Mouse (Mus musculus) liver, embryonic 14.5 days (tissue): ENCODE results near the gene Chst14. TPM values are rescaled to one million over a fixed set of nuclear protein-coding genes. Genes with fewer than 3 reads are reported as not detected.

Experiments used
- ATAC-seq: fragments of 200-750 bp; cut with Nextera tagmentation; 2 replicates; pipeline ENCODE4 v1.8.0; 2017; ENCODE audit warnings: moderate number of reproducible peaks, mild to moderate bottlenecking, moderate library complexity; ENCODE audit not compliant: insufficient read depth
- DNase-seq, 3 experiments: peaks; one replicate each; pipeline ENCODE4 v3.0.0-alpha.2; 2012 to 2013; ENCODE audit warnings: low read depth in 3 of 3, low spot score in 3 of 3
- H3K27ac ChIP-seq: fragments of 300-500 bp; sonication (generic); 2 replicates; pipeline ENCODE4 v1.5.1; 2014; ENCODE audit warnings: moderate library complexity, mild to moderate bottlenecking, control low read depth, inconsistent platforms
- H3K27me3 ChIP-seq: fragments of 300-500 bp; sonication (generic); 2 replicates; pipeline ENCODE4 v1.6.1; 2014; ENCODE audit warnings: mild to moderate bottlenecking, low read length, moderate library complexity; ENCODE audit not compliant: control insufficient read depth, insufficient read depth
- H3K36me3 ChIP-seq: fragments of 300-500 bp; sonication (generic); replicated peaks from 2 replicates; pipeline ENCODE4 v1.6.1; 2014; ENCODE audit warnings: low read depth; ENCODE audit not compliant: control insufficient read depth, insufficient read depth
- H3K4me1 ChIP-seq, 2 experiments: fragments of 200-500 bp in 1 of 2; fragments of 300-500 bp in 1 of 2; sonication (generic) in 1 of 2; replicated peaks; 2 replicates each; pipeline ENCODE4 v1.6.1; 2012 to 2014; ENCODE audit warnings: antibody characterized with exemption in 1 of 2, inconsistent platforms in 1 of 2, low read length in 1 of 2; ENCODE audit not compliant: control insufficient read depth in 2 of 2, insufficient read depth in 2 of 2
- H3K4me2 ChIP-seq: fragments of 300-500 bp; sonication (generic); 2 replicates; pipeline ENCODE4 v1.6.1; 2014; ENCODE audit warnings: low read depth, mild to moderate bottlenecking, control low read depth, moderate library complexity
- H3K4me3 ChIP-seq, 2 experiments: fragments of 200-500 bp in 1 of 2; fragments of 300-500 bp in 1 of 2; sonication (generic) in 1 of 2; 2 replicates each; pipeline ENCODE4 v1.5.1; 2012 to 2014; ENCODE audit warnings: low read depth in 2 of 2, low read length in 2 of 2, mild to moderate bottlenecking in 2 of 2, control low read depth in 1 of 2, inconsistent platforms in 1 of 2, moderate library complexity in 1 of 2; ENCODE audit not compliant: insufficient read depth in 1 of 2
- H3K9ac ChIP-seq: fragments of 300-500 bp; sonication (generic); replicated peaks from 2 replicates; pipeline ENCODE4 v1.6.1; 2014; ENCODE audit warnings: mild to moderate bottlenecking, control low read depth, moderate library complexity
- H3K9me3 ChIP-seq: fragments of 300-500 bp; sonication (generic); 2 replicates; pipeline ENCODE4 v1.6.1; 2016; ENCODE audit warnings: low read length, mixed read lengths; ENCODE audit not compliant: control insufficient read depth
- CTCF ChIP-seq: IDR thresholded peaks from 2 replicates; pipeline ENCODE4 v1.5.1; 2016; ENCODE audit warnings: antibody characterized with exemption, low read depth, control low read depth
- EP300 ChIP-seq: IDR thresholded peaks from 2 replicates; pipeline ENCODE4 v1.6.1; 2016; ENCODE audit warnings: antibody characterized with exemption, low read depth
- WGBS: fragments of 180-500 bp; shearing (Covaris S2); extraction: QIAGEN DNeasy Blood & Tissue Kit; methylation state at CpG from one replicate; pipeline ENCODE4 v1.1.7; 2014; ENCODE audit not compliant: insufficient replicate concordance; 5-methylcytosine and 5-hydroxymethylcytosine counted together
- polyA plus RNA-seq, 2 experiments: library from polyadenylated mRNA; depleted of rRNA in 1 of 2; stranded (reverse) in 1 of 2; unstranded in 1 of 2; fragments of >200 nt; fragmentation: Nextera tagmentation in 1 of 2; extraction: Ambion mirVana in 1 of 2; gene quantifications; 2 replicates each; pipeline versions ENCODE4 v1.2.1 to v1.2.3; 2012 to 2014

The Chst14 gene
- polyA plus RNA-seq, 2 experiments = 3.7 to 4.2 TPM

GRCm38 (mm10) chr2:118975855-118976254, 49.6 kb downstream of the Chst14 start:
- no peak overlapping the region for H3K27ac ChIP-seq
- DNase-seq (no peak), ATAC-seq (no peak)
- no peaks in the 10 kb centered on the region for H3K9me3 ChIP-seq
- H3K27me3 ChIP-seq = peaks cover 34% of the 10 kb centered on the region
- peak overlapping the region; percentile 32 for H3K9ac ChIP-seq
- TF ChIP-seq CTCF (no peak), EP300 (no peak)
- peak overlapping the region; percentile 37 to 62 for H3K4me3 ChIP-seq
- H3K4me2 ChIP-seq = peak overlapping the region; percentile 90
- peaks cover 5 to 10% of the 10 kb centered on the region in 2 experiments for H3K4me1 ChIP-seq
- 3% methylated on average over 15 of the region's 15 CpGs for WGBS
- H3K36me3 ChIP-seq = no peaks in the 10 kb centered on the region

GRCm38 (mm10) chr2:118976282-118976929, 50.1 kb downstream of the Chst14 start:
- Histone ChIP-seq H3K4me2 (peak overlapping the region; percentile 90), H3K4me3 (peak overlapping the region; percentile 37 to 62), H3K36me3 (no peaks in the 10 kb centered on the region), H3K27me3 (peaks cover 34% of the 10 kb centered on the region), H3K9ac (peak overlapping the region; percentile 57), H3K9me3 (no peaks in the 10 kb centered on the region), H3K27ac (no peak overlapping the region), H3K4me1 (peaks cover 5 to 10% of the 10 kb centered on the region in 2 experiments)
- TF ChIP-seq CTCF = peak; percentile 89
- TF ChIP-seq EP300 = no peak
- peak; percentile 65 to 67 (median 66) for DNase-seq
- WGBS = 1% methylated on average over 57 of the region's 57 CpGs
- ATAC-seq = peak; percentile 75

GRCm38 (mm10) chr2:118976941-118977340, 50.6 kb downstream of the Chst14 start:
- WGBS = 11% methylated on average over 5 of the region's 5 CpGs

GRCm38 (mm10) chr2:118978064-118978463, 51.8 kb downstream of the Chst14 start:
- H3K27ac ChIP-seq = no peak overlapping the region
- DNase-seq = no peak
- H3K9me3 ChIP-seq = no peaks in the 10 kb centered on the region
- peaks cover 5 to 10% of the 10 kb centered on the region in 2 experiments for H3K4me1 ChIP-seq
- no peak overlapping the region for H3K4me3 ChIP-seq
- no peaks in the 10 kb centered on the region for H3K36me3 ChIP-seq
- H3K27me3 ChIP-seq = peaks cover 34% of the 10 kb centered on the region
- no peak for ATAC-seq
- 29% methylated on average over 6 of the region's 6 CpGs for WGBS
- no peak overlapping the region for H3K4me2 ChIP-seq
- no peak overlapping the region for H3K9ac ChIP-seq
- TF ChIP-seq EP300 = no peak
- TF ChIP-seq CTCF = peak; percentile 42

More at GRCm38 (mm10) chr2:118976941-118977340, 50.6 kb downstream of the Chst14 start:
- ATAC-seq (no peak), DNase-seq (no peak)
- Histone ChIP-seq H3K9me3 (no peaks in the 10 kb centered on the region), H3K27ac (no peak overlapping the region), H3K9ac (no peak overlapping the region), H3K27me3 (peaks cover 34% of the 10 kb centered on the region), H3K4me3 (peak overlapping the region; percentile 35 to 62), H3K36me3 (no peaks in the 10 kb centered on the region), H3K4me1 (peaks cover 5 to 10% of the 10 kb centered on the region in 2 experiments), H3K4me2 (peak overlapping the region; percentile 90)
- TF ChIP-seq CTCF (no peak), EP300 (no peak)

Other genes with a start within 250 kb of the Chst14 start
- 0.03 and 0.07 TPM in 2 replicates for gene Ankrd63, start 222.5 kb upstream of the Chst14 start, polyA plus RNA-seq (2012; rRNA removed)
- gene Ankrd63, start 222.5 kb upstream of the Chst14 start, polyA plus RNA-seq (2014; fragmentation: Nextera tagmentation; extraction: Ambion mirVana) = 0.03 TPM in 1 of 2 replicates, not detected in the other
- 2.6 and 3.1 TPM in 2 replicates for gene Plcb2, start 198.1 kb upstream of the Chst14 start, polyA plus RNA-seq (2012; rRNA removed)
- gene Plcb2, start 198.1 kb upstream of the Chst14 start, polyA plus RNA-seq (2014; fragmentation: Nextera tagmentation; extraction: Ambion mirVana) = 1.5 and 1.7 TPM in 2 replicates
- 4.1 and 5.0 TPM in 2 replicates for gene Inafm2, start 180.7 kb upstream of the Chst14 start, polyA plus RNA-seq (2012; rRNA removed)
- 18.3 and 22.8 TPM in 2 replicates for gene Inafm2, start 180.7 kb upstream of the Chst14 start, polyA plus RNA-seq (2014; fragmentation: Nextera tagmentation; extraction: Ambion mirVana)
- gene Ccdc9b, start 163.8 kb upstream of the Chst14 start, polyA plus RNA-seq (2012; rRNA removed) = 0.28 and 0.39 TPM in 2 replicates
- gene Ccdc9b, start 163.8 kb upstream of the Chst14 start, polyA plus RNA-seq (2014; fragmentation: Nextera tagmentation; extraction: Ambion mirVana) = 0.04 and 0.16 TPM in 2 replicates
- gene Phgr1, start 153.7 kb upstream of the Chst14 start, polyA plus RNA-seq (2012; rRNA removed) = not detected in 2 replicates
- not detected in 2 replicates for gene Phgr1, start 153.7 kb upstream of the Chst14 start, polyA plus RNA-seq (2014; fragmentation: Nextera tagmentation; extraction: Ambion mirVana)
- gene Disp2, start 146.8 kb upstream of the Chst14 start, polyA plus RNA-seq (2012; rRNA removed) = 0.21 and 0.40 TPM in 2 replicates
- 0.25 and 0.27 TPM in 2 replicates for gene Disp2, start 146.8 kb upstream of the Chst14 start, polyA plus RNA-seq (2014; fragmentation: Nextera tagmentation; extraction: Ambion mirVana)
- gene Knstrn, start 112.5 kb upstream of the Chst14 start, polyA plus RNA-seq (2012; rRNA removed) = 22.9 and 50.8 TPM in 2 replicates
- 84.7 and 88.1 TPM in 2 replicates for gene Knstrn, start 112.5 kb upstream of the Chst14 start, polyA plus RNA-seq (2014; fragmentation: Nextera tagmentation; extraction: Ambion mirVana)
- 23.1 and 26.3 TPM in 2 replicates for gene Ivd, start 64.5 kb upstream of the Chst14 start, polyA plus RNA-seq (2012; rRNA removed)
- 23.3 and 27.4 TPM in 2 replicates for gene Ivd, start 64.5 kb upstream of the Chst14 start, polyA plus RNA-seq (2014; fragmentation: Nextera tagmentation; extraction: Ambion mirVana)
- 4.9 and 5.2 TPM in 2 replicates for gene Bahd1, start 26.1 kb upstream of the Chst14 start, polyA plus RNA-seq (2012; rRNA removed)
- 0.83 and 1.0 TPM in 2 replicates for gene Bahd1, start 26.1 kb upstream of the Chst14 start, polyA plus RNA-seq (2014; fragmentation: Nextera tagmentation; extraction: Ambion mirVana)
- 5.4 and 6.9 TPM in 2 replicates for gene Ccdc32, start 102.9 kb downstream of the Chst14 start, polyA plus RNA-seq (2012; rRNA removed)
- 12.6 and 12.9 TPM in 2 replicates for gene Ccdc32, start 102.9 kb downstream of the Chst14 start, polyA plus RNA-seq (2014; fragmentation: Nextera tagmentation; extraction: Ambion mirVana)
- gene Rpusd2, start 108.3 kb downstream of the Chst14 start, polyA plus RNA-seq (2012; rRNA removed) = 3.6 and 4.0 TPM in 2 replicates
- gene Rpusd2, start 108.3 kb downstream of the Chst14 start, polyA plus RNA-seq (2014; fragmentation: Nextera tagmentation; extraction: Ambion mirVana) = 2.3 and 3.0 TPM in 2 replicates
- gene Knl1, start 120.6 kb downstream of the Chst14 start, polyA plus RNA-seq (2012; rRNA removed) = 3.4 and 6.2 TPM in 2 replicates
- gene Knl1, start 120.6 kb downstream of the Chst14 start, polyA plus RNA-seq (2014; fragmentation: Nextera tagmentation; extraction: Ambion mirVana) = 45.5 and 49.7 TPM in 2 replicates
- 20.4 and 28.7 TPM in 2 replicates for gene Rad51, start 186.3 kb downstream of the Chst14 start, polyA plus RNA-seq (2012; rRNA removed)
- 33.9 and 35.7 TPM in 2 replicates for gene Rad51, start 186.3 kb downstream of the Chst14 start, polyA plus RNA-seq (2014; fragmentation: Nextera tagmentation; extraction: Ambion mirVana)
- gene Rmdn3, start 230.5 kb downstream of the Chst14 start, polyA plus RNA-seq (2012; rRNA removed) = 15.0 and 22.8 TPM in 2 replicates
- 42.2 and 47.6 TPM in 2 replicates for gene Rmdn3, start 230.5 kb downstream of the Chst14 start, polyA plus RNA-seq (2014; fragmentation: Nextera tagmentation; extraction: Ambion mirVana)
- 35.4 and 59.7 TPM in 2 replicates for gene Gchfr, start 241.3 kb downstream of the Chst14 start, polyA plus RNA-seq (2012; rRNA removed)
- gene Gchfr, start 241.3 kb downstream of the Chst14 start, polyA plus RNA-seq (2014; fragmentation: Nextera tagmentation; extraction: Ambion mirVana) = 75.9 and 80.3 TPM in 2 replicates
- gene Gm14137, start 248.0 kb downstream of the Chst14 start, polyA plus RNA-seq (2012; rRNA removed) = not detected in 2 replicates
- 0.05 TPM in 1 of 2 replicates, not detected in the other for gene Gm14137, start 248.0 kb downstream of the Chst14 start, polyA plus RNA-seq (2014; fragmentation: Nextera tagmentation; extraction: Ambion mirVana)